Mouse (Mus musculus) ES-CJ7 (cell line): Measurements from ENCODE around the gene Edc3.

Experiments
- DNase-seq: peaks from one replicate; pipeline ENCODE4 v3.0.0; 2011; ENCODE audit warnings: low read depth, low spot score

Gene Edc3

DNA sequence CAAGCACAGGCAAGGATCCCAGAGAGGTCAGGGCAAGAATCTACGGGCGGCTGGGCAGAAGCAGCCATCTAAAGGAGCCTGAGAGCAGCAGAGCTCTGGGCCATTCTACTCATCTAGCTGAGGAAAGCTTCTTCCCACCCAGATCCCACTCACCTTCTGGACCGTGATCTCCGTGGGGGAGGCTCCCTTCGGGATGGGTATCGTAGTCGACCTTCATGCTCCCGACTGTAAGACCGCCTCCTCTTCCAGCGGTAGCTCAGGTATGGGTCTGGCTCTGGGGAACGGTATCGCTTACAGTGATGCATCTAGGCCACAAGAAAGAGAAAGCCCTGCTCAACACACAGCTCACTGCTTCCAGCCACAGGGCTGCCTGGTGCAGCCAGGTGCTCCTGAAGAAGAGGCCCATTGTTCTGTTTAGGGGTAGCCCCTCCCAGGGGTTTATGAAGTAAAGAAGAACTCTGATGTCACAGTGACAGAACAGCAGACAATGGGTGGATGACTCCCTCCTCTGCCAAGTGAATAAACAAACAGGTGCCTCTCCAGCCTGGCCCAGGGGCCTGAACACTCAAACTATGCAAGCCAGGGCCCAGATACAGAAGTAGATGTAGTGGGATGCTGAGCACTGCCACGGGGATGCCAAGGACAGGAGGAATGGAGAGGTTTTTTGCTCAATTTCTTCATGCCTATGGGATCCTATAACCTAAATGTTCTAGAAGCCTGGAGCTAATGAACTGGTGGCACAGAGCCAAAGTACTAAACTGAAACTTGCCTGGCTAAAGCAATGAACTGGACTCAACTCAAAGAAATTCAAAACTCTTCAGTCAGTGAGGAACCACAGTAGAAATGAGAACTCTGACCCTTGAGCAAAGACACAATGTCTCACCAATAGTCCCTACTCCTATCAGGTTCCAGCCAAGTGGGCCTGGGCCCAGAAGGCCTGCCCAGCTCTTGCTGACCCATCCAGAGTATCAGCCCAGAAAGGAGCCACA lies 53.5 kb downstream of the Edc3 start:
- DNase-seq = no peak

DNA sequence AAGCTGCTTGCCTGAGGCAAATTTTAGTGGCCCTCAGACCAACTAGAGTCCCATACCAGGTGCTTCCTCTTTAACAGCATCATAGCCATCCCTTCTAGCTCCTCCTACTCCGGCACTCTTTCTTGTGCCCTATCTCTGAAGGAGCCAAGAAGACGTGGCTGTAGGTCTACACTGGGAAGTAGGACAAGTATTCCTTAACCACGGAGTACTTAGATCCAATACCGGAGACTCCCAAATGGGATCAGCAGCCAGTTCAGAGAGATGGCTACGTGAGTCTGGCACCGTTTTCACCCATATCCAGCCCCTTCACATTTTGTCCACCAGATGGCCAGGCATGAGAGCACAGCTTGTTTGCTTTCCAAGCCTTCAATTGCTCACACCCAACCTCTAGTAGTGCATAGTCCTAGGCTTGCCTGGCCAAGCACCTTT lies 54.2 kb downstream of the Edc3 start:
- peak; percentile 40 for DNase-seq

DNA sequence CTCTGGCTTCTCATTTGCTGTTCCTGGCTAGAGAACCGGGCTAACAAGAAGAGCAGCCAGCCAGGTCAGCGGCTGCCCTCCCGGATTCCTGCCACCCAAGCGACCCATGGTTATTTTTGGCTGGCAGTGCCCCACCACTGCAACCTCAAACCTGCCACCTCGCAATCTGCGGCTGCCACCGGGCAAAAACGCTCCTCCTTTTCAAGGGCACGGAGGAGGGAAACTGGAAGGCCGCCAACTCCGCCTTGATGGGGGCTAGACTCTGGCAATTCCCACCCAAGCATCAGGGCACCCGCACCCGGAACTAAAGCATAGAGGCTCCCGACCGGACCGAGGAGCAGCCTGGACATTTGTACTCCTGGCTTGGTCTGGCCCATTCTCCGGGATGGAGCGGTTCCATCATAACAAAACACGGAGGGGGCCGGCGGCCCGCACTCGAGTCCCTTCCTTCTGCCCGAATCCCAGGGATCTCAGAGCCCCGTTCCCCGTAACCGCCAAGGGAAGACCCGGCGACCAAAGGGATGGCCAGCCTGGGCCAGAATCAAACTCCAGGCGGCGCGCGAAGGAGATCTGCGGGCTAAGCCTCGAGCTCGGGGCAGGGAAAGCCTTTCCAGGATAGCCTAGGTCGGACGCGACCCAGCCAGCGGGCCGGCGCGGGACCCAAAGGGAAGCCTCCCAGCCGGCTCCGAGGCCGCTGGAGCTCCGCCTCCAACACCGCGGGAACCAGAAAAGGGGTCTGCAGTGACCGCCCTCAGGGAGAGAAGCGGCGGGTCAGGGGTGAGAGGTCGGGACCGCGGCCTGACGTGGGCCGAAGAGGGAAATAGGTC lies 56.0 kb downstream of the Edc3 start:
- DNase-seq = no peak

DNA sequence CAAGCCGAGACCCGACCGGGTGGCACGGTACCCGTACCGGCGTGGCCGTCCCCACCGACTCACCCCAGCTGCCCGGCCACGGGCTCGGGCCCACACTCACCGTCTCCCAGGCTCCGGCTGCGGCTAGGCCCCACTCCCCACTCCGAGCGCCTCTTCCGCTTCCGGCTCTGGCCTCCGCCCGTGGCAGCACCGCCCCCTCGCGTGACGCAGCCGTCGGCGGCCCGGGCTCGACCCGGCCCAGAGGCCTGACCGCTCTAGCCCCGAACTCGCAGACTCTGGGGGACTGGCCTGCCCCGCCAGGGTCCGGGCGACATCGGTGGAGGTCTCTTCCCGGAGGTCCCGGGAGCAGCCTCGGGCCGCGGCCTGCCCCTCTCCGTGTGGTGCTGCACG lies 56.6 kb downstream of the Edc3 start:
- peak; percentile 88 for DNase-seq

DNA sequence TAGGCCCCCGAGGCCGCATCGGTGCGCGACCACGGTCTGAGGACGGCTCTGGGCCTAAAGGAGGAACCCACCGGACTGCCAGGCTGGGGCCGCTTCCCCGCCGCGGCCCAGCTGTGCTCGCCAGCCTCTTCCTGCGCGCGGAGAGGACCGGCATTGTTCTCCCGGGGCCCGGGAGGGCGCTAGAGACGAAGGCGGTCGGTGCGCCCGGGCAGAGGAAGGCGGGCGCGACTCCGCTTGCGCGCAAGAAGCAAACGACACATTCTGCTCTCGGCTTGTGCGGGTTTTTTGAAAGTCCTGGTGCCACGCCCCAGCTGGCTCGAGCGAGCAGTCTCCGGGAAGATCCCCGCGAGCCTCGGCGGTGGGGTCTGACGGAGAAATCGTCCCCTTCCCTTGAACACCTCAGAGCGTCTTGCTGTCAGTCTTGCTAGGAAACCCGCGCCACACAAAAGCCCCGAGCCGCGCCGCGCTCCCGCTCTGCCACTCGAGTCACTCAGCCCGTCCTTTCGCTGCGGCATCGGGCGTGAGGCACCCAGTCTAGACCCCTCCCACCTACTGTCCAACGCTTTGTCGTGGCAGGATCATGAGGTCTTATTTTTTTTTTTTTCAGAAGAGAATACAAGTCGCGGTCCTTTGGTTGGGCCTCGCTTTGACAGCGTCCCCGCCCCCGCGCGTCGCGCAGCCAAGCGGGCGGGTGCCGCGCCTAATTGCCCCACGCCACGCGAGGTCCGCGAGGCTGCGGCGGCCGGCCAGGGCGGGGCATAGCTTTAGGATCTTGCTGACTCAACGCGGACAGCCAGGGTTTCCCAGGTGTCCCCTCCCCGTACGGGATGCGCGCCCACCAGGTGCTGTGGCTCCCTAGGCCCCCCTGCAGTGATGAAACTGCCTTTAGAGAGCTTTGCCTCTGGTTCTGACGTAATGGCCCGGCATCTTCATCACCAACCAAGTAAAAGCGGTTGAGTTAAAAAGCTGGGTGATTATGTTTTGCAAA lies 57.3 kb downstream of the Edc3 start, which contains the start of gene Clk3:
Clk3 (minus strand) TSS at position 497 of the 988 bp plus-strand sequence.
- DNase-seq = peak; percentile 47

DNA sequence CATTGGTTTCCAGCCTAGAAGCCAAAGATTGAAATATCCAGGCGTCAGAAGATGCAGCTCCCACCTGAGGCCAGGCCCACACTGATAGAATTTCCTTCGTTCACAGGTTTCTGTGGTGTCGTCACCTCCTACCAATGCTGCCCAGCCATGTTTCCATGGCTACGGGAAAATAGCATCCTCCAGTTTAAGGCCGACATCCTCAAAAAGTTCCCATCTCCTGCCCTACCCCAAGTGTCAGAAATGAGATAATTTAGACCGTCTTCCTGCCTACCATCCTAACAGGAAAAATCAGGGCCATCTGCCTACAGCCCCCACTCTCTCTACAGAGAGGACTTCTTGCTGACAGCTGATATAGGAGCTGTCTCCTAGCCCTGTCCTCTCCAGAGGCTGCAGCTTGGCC lies 58.1 kb downstream of the Edc3 start:
- no peak for DNase-seq

DNA sequence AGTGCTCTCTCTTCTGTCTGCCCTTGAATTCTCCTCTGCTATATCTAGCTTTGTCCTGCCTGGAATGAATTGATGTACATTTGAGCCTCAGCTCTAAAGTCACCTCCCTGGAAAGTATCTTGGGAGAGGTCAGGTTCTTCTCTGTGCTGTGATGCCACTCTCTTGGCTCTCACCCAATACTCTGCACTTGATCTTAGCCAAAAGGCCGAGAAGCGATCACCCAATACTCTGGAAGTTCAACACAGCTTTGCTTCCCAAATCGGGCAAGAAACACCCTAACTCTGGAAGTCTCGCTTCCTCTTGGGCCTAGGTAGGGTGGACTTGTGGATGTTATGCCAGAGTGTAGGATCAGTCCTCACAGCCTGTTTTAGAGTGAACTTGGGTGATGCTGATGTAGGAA lies 58.9 kb downstream of the Edc3 start:
- DNase-seq = no peak

DNA sequence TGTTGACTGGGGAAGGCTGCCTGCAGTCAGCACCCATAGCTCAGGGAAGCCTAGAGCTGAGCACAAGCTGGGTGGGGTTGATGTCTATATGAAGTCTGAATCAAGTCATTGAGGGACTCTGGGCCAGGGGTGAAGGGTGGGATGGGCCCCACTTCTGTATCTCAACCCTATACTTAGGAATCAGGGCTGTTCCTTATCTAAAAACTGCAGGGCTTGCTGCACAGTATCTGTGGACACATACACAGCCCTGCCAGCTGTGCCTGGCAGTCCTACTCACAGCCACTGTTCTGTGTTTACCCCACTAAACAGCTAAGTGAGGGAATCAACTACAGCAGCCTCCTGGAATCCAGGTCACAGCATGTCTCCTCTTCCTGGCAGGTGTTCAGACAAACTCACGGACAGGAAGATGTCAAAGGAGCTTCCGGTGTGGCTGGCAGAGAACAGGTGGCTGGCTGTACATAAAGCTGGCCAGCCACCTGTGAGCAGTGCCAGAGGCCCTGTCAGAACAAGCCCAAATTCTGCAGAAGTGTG lies 61.3 kb downstream of the Edc3 start:
- DNase-seq = no peak

DNA sequence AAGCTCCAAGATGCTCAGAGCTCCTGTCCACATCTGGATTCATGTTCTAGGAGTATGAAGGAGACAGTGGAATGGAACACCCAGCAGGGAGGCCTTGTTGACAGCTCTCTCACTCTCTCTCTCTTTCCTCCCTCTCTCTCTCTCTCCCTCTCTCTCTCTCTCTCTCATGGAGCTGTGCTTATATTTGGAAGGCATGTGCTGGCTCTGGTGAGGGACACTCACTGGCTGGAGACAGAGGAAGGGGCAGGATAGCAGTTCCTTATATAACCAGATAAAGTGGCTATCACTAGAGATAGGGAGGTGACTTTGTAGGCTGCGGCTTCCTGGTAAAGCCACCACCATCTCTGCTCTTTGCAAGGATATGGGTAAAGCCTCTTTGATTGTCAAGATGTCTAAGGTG lies 61.9 kb downstream of the Edc3 start:
- DNase-seq = no peak

DNA sequence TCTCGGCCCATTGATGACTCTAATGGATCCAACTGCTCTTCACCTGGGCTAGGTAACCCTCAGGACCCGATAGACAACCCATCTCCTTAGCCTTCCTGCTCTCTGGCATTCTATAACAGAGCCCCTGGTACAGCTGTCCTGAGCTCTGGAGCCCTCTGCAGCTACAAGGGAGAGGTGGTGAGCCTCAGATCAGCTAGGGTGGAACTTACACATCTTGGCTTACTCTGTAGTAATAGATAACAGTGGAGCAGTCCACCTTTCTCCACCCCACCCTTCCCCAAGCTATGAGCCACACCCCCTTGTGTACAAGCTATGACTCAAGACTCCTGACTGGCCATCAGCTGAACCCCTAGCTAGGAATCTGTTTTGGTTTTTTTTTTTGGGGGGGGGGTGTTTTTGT lies 62.5 kb downstream of the Edc3 start:
- DNase-seq = no peak

DNA sequence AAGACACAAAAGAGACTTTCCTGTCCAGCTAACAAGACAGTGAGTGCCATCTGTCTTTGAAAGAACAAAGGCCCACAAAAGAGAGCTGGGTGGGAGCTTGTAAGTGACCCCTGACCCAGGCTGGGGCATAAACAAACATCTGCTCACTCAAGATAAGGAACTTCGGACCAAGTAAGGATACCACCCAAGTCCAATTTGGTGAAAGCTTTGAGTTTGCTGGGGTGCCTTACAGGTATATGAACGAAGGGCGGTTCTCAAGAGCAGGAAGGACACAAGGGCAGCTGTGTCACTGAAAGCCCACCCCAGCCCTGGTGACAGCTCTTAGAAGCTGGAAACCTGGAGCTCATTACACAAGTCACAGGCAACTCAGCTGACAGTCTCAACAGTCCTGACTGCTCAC lies 65.4 kb downstream of the Edc3 start:
- DNase-seq = no peak

DNA sequence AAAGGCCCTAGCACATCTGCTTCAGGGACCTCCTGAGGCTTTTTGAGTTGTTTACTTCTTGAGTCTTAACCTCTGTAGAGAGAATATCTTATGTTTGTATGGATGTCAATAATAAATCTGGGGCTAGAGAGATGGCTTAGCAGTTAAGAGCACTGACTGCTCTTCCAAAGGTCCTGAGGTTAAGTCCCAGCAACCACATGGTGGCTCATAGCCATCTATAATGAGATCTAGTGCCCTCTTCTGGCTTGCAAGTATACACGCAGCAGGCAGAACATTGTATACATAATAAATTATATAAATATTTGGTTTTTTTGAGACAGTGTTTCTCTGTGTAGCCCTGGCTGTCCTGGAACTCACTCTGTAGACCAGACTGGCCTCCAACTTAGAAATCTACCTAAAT lies 65.8 kb downstream of the Edc3 start:
- peak; percentile 41 for DNase-seq

DNA sequence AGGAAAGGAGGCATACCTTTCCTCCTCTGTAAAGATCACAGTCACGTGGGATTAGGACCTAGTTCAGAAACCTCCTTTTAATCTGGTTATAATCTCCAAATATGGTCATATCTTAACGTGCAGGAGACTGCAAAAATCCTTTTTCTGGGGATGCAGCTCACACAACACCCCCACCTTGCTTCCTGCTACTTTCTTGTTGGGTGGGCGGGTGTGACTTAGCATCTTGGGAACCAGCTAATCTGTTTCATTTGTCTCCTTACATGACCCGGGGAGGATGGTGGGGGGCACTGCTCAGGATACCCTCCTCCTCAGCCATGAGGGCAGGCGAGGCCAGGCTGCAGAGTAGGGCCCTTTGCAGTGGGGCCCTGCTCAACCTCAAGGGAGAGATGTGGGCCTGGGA lies 66.7 kb downstream of the Edc3 start:
- no peak for DNase-seq

DNA sequence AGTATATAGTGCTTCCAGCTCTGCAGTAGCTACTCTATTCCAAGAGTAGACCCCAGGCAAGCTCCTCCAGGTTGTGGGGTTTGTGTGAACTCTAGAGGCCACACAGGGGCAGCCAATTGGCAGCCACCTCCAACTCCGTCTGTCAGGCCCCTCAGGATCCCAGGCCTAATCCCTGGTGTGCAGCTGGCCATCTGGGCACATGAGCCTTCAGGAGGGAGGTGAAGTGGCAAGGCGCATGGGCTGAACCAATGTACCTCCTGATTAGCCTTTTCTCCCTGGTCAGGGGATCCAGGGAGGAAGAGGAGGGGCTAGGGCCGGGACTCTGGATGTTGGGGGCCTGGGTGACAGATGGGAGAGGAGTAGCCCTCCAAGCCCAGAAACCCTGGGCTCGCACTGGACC lies 67.4 kb downstream of the Edc3 start:
- no peak for DNase-seq

DNA sequence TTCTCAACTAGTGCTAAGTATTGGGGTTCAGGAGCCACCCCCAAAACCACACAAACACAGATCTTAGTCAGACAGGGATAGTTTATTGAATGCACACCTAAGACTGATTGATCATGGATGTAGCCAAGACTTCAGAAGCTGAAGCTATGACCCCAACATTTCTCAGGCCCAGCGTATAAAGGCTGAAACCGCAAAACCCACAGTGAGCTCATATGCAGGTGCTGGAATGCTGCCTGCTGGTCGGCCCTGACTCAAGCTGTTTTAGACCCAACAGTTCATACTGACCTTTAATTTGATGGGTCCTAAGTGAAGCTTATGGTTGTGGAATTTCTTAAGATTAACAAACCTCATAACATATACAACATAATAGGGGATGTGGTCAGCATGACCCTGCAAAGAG lies 74.3 kb downstream of the Edc3 start:
- no peak for DNase-seq

DNA sequence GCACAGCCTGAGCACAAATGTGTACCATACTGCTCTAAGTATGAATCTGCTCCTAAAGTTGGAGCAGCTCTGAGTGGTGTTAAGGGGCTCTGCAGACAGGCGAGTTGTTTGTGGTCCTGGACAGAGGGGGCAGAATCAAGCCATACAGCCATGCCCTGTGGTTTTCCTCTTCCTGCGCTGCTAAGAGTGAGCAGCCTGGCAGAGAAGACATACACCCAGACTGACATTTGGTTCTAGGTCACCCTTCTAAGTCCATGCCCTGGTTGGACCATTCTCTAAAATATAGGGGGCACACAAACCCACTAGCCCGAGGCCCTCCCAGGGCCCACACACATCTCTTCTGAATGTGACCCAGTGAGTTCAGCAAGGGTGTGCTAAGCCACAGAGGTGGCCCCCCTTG lies 81.4 kb downstream of the Edc3 start:
- no peak for DNase-seq

DNA sequence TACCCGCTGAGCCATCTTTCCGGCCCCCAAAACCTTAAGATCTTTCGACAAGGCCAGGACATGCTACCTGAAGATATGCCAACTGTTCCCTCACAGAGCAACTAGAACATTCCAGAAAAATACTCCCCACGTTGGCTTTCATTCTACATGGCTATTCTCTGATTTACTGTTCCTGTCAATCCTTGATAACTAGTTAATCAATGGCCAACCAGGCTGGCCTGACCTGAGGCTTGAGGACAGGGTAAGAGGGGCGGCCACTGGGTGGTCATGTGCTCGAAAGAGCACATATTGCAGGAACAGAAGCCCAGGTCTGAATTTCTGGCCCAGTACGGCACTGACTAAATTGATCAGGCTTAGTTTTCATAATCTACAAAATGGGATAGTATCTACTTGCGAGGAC lies 89.1 kb downstream of the Edc3 start:
- DNase-seq = no peak

DNA sequence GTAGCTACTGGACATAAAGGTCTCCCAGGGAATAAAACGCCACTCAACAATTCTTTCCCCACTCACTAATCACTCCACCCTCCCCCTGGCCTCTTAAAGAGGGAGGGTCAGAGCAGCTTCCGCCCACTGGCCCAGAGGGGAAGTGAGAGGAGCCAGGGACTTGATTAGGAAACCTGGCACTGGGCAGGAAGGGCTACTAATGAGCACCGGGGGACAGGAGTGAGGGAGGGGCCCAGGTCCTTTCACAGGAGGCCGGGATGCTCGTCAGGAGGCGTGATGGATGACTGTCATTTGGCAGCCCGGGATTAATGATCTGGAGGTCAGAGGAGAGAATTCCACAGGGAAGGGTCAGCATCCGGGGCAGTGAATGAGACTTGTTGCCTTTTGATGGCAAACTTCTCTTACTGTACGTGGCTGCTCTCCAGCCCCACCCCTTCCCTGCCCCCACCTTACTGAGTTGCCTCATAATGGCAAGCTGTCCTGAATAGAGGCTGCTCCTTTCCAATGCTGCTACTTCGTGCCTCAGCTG lies 90.4 kb downstream of the Edc3 start:
- peak; percentile 15 for DNase-seq

DNA sequence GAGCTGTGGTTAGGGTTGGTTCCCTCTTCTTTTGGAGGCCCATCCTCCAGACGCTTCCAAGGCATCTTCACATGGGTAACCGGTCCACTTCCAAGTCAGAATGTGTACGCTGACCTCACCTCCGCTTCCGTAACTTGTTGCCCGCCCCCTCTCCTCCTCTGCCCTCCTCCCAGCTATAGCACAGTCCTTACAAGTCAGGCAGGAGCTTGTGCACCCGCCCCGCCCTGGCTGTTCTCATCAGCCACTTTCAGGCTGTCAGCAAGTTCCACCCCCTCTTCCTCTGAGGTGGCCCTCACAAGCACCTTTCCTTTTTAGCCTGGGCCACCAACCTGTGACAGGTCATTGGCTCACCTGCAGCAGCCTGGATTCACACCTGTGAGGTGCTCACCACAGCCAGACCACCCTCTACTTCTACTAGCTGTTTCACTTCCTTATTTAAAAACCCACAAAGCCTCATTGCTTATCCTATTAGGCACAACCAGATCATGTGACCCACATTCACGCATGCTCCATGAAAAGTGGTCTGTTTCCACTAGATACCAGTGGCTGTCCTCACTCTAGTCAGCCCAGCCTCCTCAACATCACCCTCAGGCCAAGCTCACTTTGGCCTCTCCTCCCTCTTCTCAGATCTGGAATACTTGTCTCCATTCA lies 92.1 kb downstream of the Edc3 start:
- no peak for DNase-seq
